Mouse (Mus musculus) yolk sac, embryonic 10.5 days (tissue): Measurements from ENCODE around the gene Pars2.

Source experiments
- DNase-seq: peaks from one replicate; pipeline ENCODE4 v3.0.0-alpha.2; 2017; ENCODE audit warnings: low spot score

Pars2 gene

DNA sequence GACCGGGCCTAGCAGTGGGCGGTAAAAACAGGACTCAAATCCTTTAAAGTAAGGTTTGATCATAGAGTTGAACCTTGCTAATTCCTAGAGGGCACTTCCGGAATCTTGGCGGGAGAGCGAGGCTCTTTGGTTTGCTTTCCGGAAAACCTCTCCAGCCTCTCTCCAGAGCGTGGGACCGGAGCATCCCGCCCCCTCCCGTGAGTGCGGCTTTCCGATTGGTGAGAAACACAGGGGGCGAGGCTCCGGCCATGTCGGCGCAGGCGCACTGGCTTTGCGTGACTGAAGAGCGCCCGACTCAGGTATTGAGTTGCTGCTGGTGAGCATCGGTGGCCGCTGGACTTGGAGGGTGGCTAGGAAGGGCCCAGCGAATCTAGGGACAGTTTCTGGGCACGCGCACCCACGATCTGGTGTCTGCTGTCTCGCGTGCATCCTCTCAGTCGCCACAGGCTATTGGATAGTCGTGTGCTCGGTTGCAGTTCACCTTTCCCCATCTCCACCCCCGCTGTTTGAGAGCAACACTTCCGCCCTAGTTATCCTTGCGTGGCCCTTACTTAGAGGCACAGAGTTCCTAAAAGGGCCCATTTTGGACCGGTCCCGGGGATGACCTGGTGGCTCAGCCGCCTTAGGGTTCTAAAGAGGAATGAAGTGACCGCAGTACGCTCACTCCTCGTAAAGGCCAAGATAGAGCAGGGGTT lies at the start of gene Pars2:
Gene Pars2 (plus strand): TSS at position 237 of the 695 bp plus-strand sequence.
- peak; percentile 98 for DNase-seq

DNA sequence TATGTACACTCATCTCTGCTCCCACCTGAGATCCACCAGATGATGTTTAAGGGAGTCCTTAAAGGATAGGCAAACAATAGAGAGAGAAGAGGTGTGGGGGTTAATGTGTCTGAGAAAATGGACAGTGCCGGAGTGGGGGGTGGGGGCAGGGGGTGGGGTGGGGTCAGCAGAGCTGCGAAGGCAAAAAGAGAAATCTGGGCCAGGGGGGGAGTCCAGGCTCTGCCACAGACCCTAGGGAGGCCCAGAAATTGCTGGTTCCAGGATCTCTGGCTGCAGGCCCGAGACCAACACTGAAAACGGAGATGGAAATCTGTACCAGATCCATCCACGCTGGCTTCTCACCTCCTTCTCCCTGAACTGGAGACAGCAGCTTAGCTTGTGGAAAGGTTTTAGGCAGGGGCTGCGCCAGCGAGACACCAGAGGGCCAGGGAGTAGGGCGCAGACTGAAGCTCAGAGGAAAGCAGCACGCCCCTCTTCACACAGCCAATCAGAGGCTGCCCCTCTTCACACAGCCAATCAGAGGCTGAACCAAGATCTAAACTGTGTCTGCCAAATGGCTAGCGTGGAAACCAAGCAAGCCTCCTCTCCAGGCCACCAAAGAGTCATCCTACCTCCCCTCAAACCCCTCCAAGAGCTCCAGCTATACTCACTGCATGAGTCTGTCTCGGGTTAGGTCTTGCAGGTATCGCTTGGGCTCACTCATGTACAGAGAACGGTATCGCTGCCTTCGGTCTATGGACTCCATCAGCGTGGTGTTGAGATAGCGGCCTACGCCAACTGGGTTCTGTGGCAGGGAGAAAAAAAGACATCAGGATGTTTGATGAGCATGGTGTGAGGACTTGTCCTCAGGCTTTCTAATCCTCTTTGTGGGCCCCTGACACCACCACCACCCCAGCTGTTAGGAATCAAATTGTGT lies 44.0 kb upstream of the Pars2 start:
- DNase-seq, result no peak

GRCm38 (mm10) chr4:106607905-106608304 lies 43.0 kb upstream of the Pars2 start:
- no peak for DNase-seq

GRCm38 (mm10) chr4:106613105-106613504 lies 37.8 kb upstream of the Pars2 start:
- DNase-seq, result no peak

GRCm38 (mm10) chr4:106613560-106613959 lies 37.3 kb upstream of the Pars2 start:
- DNase-seq, result peak; percentile 61

DNA sequence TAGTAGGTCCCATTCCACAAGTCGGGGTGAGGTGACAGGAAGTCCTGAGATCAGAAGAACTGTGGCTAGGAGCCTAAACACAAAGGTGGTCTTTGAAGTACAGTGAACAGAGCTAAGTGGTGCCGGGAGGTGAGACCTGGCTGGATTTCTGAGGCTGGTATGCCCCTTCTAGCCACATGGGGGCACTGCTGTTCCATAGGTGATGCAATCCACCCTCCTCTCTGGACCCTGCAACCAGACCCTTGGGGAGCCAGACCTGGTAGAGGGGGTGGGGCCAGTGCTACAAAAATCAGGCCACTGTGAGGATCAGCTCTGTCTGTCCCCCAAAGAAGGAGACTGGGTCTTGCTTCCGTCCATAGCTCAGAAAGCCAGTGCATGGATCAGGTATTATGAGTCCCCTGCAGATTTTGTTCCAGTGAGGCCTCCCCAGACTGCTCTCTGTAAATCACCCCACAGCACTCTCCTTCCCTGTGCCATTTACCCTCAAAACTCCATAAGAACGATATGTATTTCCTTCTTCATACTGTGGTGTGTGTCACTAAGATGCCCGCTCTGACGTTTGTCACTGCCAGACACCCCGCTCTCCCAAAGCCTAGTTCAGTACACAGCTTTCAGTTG lies 36.6 kb upstream of the Pars2 start:
- DNase-seq, result peak; percentile 68

- DNase-seq, result no peak
These were observed 36.0 kb upstream of the Pars2 start for GRCm38 (mm10) chr4:106614881-106615280.

- no peak for DNase-seq
These were observed 35.2 kb upstream of the Pars2 start for GRCm38 (mm10) chr4:106615637-106616036.

DNA sequence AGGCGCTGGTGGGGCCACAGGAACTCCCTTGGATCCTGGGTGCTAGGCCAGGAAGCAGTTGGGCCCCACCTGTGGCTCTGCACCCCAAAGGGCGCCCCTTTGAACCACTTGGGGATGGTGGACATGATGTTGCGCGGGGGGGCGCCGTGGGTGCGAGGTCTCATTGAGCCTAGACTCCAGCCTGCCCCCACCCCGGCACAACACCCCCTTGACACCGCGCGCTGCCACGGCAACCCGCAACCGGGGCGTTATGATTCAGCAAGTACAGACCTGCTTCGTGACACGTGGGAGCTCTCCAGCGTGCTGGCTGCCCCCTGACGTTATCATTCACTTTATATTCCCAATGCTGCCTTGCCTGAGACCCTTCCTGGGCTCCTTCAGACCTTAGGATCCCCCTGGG lies 33.8 kb upstream of the Pars2 start, which contains the start of gene Lexm:
Gene Lexm (minus strand): TSS at position 186 of the 400 bp plus-strand sequence.
- DNase-seq, result peak; percentile 38

GRCm38 (mm10) chr4:106618898-106619297 lies 32.0 kb upstream of the Pars2 start:
- no peak for DNase-seq

- DNase-seq, result peak; percentile 19
These were observed 29.4 kb upstream of the Pars2 start for GRCm38 (mm10) chr4:106621428-106621827.

DNA sequence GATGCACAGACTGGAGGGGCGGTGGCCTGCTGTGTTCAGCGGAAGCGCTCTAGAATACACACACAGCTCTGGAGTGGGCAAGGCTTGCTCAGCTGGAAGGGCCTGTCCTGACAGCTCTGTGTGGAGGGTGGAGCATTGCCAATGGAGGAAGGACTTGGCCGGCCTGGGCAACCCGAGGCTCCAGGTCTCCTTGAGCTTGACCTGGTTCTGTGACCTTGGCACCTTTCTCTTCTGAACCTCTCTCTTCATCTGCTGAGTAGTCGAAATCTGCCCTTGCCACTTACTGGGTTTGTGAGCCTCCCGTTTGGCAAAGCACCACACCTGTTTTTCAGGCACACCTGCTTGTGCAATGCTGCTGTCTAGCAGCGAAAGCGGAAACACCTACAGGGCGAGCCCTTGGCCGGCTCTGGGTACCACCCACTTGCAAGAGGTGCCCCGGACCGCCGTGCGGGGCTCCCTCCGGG lies 28.8 kb upstream of the Pars2 start, which contains the start of gene Ttc22:
Gene Ttc22 (plus strand): TSS at position 403 of the 464 bp plus-strand sequence.
- DNase-seq, result no peak

- no peak for DNase-seq
These were observed 28.2 kb upstream of the Pars2 start for GRCm38 (mm10) chr4:106622712-106623111.

- DNase-seq, result no peak
These were observed 26.6 kb upstream of the Pars2 start for GRCm38 (mm10) chr4:106624271-106624670.

DNA sequence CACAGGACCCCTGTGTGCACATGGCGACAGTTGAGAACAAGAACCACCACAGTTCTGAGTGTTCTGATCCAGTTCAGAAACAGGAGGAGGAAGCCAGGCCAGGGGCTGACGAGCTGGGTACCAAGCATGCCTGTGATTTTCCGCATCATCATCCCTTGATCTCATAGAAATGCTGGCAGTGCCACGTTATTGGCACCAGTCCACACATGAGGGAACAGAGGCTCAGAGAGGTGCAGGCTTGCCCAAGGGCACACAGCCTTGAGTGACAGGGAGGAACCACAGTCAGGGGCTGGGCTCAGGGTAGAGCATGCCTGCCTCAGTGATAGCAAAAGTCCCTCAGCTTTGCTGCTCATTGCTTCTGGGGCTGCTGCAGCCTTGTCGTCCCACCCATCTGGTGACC lies 23.1 kb upstream of the Pars2 start:
- no peak for DNase-seq

- DNase-seq, result peak; percentile 81
These were observed 22.1 kb upstream of the Pars2 start for GRCm38 (mm10) chr4:106628650-106629360.

GRCm38 (mm10) chr4:106629374-106629773 lies 21.5 kb upstream of the Pars2 start:
- no peak for DNase-seq

DNA sequence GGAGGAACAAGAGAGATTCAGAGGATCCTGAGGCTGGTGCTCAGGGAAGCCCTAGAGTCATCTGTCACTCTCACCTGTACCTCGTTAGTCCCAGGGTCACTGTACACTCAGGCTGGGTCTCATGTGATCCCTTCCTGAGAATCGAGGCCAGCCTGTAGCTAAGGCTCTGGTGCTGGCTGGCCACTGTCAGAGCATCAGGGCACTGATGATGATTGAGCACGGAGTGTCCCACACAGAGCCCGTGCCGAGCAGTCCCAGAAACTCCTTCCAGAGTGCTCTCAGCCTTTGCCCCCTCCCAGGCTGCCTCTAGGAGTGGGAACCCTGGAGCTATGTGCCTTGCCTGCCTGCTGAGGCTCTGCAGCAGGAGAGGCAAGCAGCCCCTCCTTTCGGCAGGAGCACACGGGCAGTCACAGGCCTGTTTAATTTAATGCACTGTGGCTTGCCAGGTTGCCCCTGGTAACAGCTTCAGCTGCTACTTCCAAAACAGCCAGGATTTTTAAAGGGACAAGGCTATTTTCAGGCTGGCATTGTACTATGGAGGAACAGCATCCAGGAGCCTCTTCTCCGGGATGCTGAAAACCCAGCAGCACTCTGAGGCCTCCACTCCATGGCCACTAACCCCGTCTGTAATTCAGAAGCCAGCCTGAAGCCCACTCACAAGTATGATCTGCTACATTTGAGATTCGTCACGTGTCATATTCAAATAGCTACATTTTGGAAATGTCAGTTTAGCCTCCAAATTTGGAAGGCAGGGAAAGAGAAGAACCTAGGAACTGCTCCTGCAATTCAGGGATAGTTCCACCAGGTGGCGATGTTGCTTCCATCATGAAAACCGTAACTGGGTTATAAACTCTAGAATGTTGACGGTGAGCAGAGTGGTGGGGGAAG lies 20.3 kb upstream of the Pars2 start:
- DNase-seq, result peak; percentile 39

DNA sequence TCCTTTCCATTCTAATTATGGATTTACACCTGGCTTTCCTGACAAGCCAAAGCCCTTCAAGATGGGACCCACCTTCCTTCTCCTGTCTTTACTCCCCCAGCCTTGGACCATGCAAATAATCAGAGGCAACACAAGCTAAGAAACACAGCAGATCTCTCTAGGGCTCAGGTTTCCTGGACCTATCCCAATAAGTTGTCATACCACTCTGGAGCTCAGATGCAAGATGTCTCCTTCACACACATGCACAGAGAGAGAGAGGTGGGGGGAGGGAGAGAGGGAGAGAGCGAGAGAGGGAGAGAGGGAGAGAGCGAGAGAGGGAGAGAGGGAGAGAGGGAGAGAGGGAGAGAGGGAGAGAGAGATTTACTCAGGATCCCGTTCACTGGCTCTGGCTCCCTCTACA lies 18.6 kb upstream of the Pars2 start:
- DNase-seq, result no peak

DNA sequence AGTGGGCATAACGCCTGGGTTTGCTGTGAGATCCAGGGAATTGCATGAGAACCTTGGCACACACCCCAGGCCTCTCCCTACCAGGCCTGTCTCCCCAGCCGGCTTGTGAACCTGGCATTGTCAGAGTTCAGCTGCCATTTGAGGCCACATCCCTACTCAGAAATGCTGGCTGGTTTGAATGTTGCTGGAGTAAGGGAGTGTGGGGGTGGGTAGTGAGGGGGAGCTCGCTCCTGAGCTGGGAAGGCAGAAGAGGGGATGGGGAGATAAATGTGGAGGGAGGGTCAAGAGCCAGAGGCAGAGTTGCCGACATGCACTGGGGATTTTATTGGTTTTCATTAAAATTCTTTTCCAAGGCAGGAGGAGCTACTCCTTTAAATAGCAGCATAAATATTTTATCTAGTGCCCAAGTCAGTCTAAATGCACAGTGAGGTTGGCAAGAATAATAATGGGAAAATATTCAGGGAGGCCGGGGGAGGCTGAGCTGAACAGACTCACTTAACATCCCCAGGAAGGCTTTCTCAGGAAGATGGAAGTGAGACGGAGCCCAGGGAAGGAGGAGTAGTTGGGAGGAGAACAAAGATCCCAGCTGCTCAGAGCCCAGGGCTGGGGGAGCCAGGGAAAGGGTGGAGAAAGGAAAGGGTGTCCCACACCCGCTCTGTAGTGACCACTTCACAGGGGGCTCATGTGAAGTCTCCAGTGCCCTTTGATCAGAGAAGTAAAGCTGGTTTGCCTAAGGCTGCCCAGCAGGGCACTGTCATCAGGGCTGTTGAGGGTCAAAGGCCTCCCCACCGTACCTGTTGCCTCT lies 17.4 kb upstream of the Pars2 start:
- no peak for DNase-seq
